ENCODE assay signal across 8 mouse cellular contexts in the genomic region with DNA sequence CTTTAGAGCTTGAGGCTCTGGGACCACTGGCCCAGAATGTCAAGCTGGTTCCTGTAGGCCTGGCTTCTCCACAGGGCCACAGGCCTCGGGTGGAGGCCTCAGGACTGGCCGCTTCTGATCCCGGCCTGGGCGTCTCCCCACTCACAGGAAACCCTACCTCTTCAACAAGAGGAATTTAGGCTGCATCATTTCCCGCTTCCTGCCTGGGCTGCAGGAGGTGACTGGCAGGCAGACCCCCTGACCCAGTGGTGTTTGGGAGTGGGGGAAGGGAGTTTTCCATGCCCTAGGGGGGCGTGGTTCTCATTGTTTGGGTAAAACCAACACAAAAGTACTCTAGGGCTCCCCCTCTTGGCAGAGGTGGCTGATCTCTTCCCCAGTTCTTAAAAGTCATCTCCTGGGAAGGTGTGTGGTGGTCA. TPM values are rescaled to one million over a fixed set of nuclear protein-coding genes. Genes with fewer than 3 reads are reported as not detected.
DNase-seq lines count a peak whose midpoint lies in the region; ATAC-seq and TF ChIP-seq lines count a peak whose summit lies in the region.

No protein-coding gene starts in this region.

- peaks cover 22% of the 10 kb centered on the region for H3K36me3 ChIP-seq in lung, embryonic 15.5 days
- H3K36me3 ChIP-seq in stomach, embryonic 14.5 days (ENCODE audit: control insufficient read depth, insufficient read depth, low read length): peaks cover 20% of the 10 kb centered on the region; the same call in 1 of the 2 replicates

- ATAC-seq in lung, embryonic 15.5 days (ENCODE audit: borderline replicate concordance, extremely low read depth, low FRiP score, low TSS enrichment): no peak
- no peak for ATAC-seq in stomach, embryonic 14.5 days (ENCODE audit: insufficient number of reproducible peaks, insufficient read depth, low FRiP score, low read depth)

- H3K9me3 ChIP-seq in lung, embryonic 15.5 days: no peaks in the 10 kb centered on the region
- H3K9me3 ChIP-seq in stomach, embryonic 14.5 days (ENCODE audit: control insufficient read depth, low read depth, low read length): no peaks in the 10 kb centered on the region

- DNase-seq in layer of hippocampus, adult 2 months (ENCODE audit: low spot score in 2 of 2): peak in 1 of 2 experiments; percentile 60
- DNase-seq in layer of hippocampus, adult 11-12 months (ENCODE audit: low spot score): no peak
- peak; percentile 85 for DNase-seq in heart, adult 8-10 months (ENCODE audit: low spot score)
- DNase-seq in kidney, adult 18-20 months: peak; percentile 69
- DNase-seq in right cerebral cortex, postnatal 36 days (ENCODE audit: low spot score in 2 of 2): no peak

- peak overlapping the region; percentile 13 for H3K4me2 ChIP-seq in lung, embryonic 15.5 days
- no peak overlapping the region for H3K4me2 ChIP-seq in stomach, embryonic 14.5 days (replicated peaks; ENCODE audit: low read depth, low read length)

- H3K9ac ChIP-seq in lung, embryonic 15.5 days: no peak overlapping the region
- H3K9ac ChIP-seq in stomach, embryonic 14.5 days (replicated peaks; ENCODE audit: low read depth, low read length): no peak overlapping the region

- peak overlapping the region; percentile 82 for H3K27ac ChIP-seq in layer of hippocampus, adult 2 months
- peak overlapping the region; percentile 99 for H3K27ac ChIP-seq in brown adipose tissue, adult 24 weeks (replicated peaks; ENCODE audit: low read depth, low read length)
- H3K27ac ChIP-seq in lung, embryonic 15.5 days: peak overlapping the region; percentile 90
- H3K27ac ChIP-seq in stomach, embryonic 14.5 days (ENCODE audit: low read length): peak overlapping the region; percentile 71; the same call in 1 of the 2 replicates

- H3K27me3 ChIP-seq in lung, embryonic 15.5 days: no peaks in the 10 kb centered on the region
- no peaks in the 10 kb centered on the region for H3K27me3 ChIP-seq in stomach, embryonic 14.5 days (ENCODE audit: control insufficient read depth, insufficient read depth, low read length)

- no peak overlapping the region; the same call in 1 of the 2 replicates for H3K4me3 ChIP-seq in layer of hippocampus, adult 2 months
- peak overlapping the region; percentile 21 for H3K4me3 ChIP-seq in brown adipose tissue, adult 24 weeks (ENCODE audit: insufficient read depth, low read depth, low read length)
- no peak overlapping the region for H3K4me3 ChIP-seq in lung, embryonic 15.5 days
- H3K4me3 ChIP-seq in stomach, embryonic 14.5 days (ENCODE audit: low read depth, low read length): no peak overlapping the region

- 18% methylated on average over 6 of the region's 6 CpGs for WGBS in lung, embryonic 15.5 days
- 24% methylated on average over 6 of the region's 6 CpGs for WGBS in stomach, embryonic 14.5 days

- peak; percentile 77 for TF ChIP-seq CTCF in layer of hippocampus, adult 2 months (conservative IDR thresholded peaks at IDR 0.05)

- peaks cover 29% of the 10 kb centered on the region for H3K4me1 ChIP-seq in brown adipose tissue, adult 24 weeks (ENCODE audit: control insufficient read depth, insufficient read depth, insufficient read length, low read length)
- peaks cover 60% of the 10 kb centered on the region for H3K4me1 ChIP-seq in lung, embryonic 15.5 days
- H3K4me1 ChIP-seq in stomach, embryonic 14.5 days (ENCODE audit: control insufficient read depth, insufficient read depth, low read length): peaks cover 32% of the 10 kb centered on the region

RNA-seq across cellular contexts. Expression of gene Git1, which starts 4.0 kb away (rescaled TPM):
- total RNA-seq in layer of hippocampus, adult 2 months (2021): 100 to 1,000 TPM; 295 to 316 TPM
- polyA plus RNA-seq in brown adipose tissue, adult 24 weeks (2012; ENCODE audit: insufficient read depth, insufficient read length, missing spikeins): 13.6 and 15.6 TPM in 2 replicates
- total RNA-seq in heart, adult 8-10 months (2022): 10 to 100 TPM; 53.5 to 63.3 (median 57.1) TPM
- 9.5 and 9.8 TPM in 2 replicates for polyA plus RNA-seq in lung, embryonic 15.5 days (2015; fragmentation: Nextera tagmentation; extraction: Ambion mirVana)
- polyA plus RNA-seq in stomach, embryonic 14.5 days (2014; fragmentation: Nextera tagmentation; extraction: Ambion mirVana): 15.1 and 18.1 TPM in 2 replicates

RNA-seq across cellular contexts. Expression of gene Ankrd13b, which starts 7.9 kb away (rescaled TPM):
- total RNA-seq in layer of hippocampus, adult 2 months (2021): 10 to 100 TPM; 80.1 to 81.7 TPM
- polyA plus RNA-seq in brown adipose tissue, adult 24 weeks (2012; ENCODE audit: insufficient read depth, insufficient read length, missing spikeins): 1.2 and 1.6 TPM in 2 replicates
- total RNA-seq in heart, adult 8-10 months (2022): 10 to 100 TPM in 2 of 4 experiments, 1 to 10 TPM in 2; 7.5 to 11.6 (median 9.9) TPM
- 6.5 and 7.1 TPM in 2 replicates for polyA plus RNA-seq in lung, embryonic 15.5 days (2015; fragmentation: Nextera tagmentation; extraction: Ambion mirVana)
- polyA plus RNA-seq in stomach, embryonic 14.5 days (2014; fragmentation: Nextera tagmentation; extraction: Ambion mirVana): 7.1 TPM in 2 replicates

RNA-seq across cellular contexts. Expression of gene Abhd15, which starts 17.6 kb away (rescaled TPM):
- 1 to 10 TPM; 1.4 to 1.7 TPM for total RNA-seq in layer of hippocampus, adult 2 months (2021)
- 13.4 and 16.1 TPM in 2 replicates for polyA plus RNA-seq in brown adipose tissue, adult 24 weeks (2012; ENCODE audit: insufficient read depth, insufficient read length, missing spikeins)
- total RNA-seq in heart, adult 8-10 months (2022): 1 to 10 TPM; 1.7 to 3.2 (median 2.2) TPM
- 3.8 and 4.0 TPM in 2 replicates for polyA plus RNA-seq in lung, embryonic 15.5 days (2015; fragmentation: Nextera tagmentation; extraction: Ambion mirVana)
- polyA plus RNA-seq in stomach, embryonic 14.5 days (2014; fragmentation: Nextera tagmentation; extraction: Ambion mirVana): 1.8 and 1.9 TPM in 2 replicates

RNA-seq across cellular contexts. Expression of gene Trp53i13, which starts 18.4 kb away (rescaled TPM):
- 1 to 10 TPM; 5.7 to 7.4 TPM for total RNA-seq in layer of hippocampus, adult 2 months (2021)
- 7.7 and 8.4 TPM in 2 replicates for polyA plus RNA-seq in brown adipose tissue, adult 24 weeks (2012; ENCODE audit: insufficient read depth, insufficient read length, missing spikeins)
- total RNA-seq in heart, adult 8-10 months (2022): 10 to 100 TPM; 10.5 to 12.4 (median 11.4) TPM
- 42.7 and 43.1 TPM in 2 replicates for polyA plus RNA-seq in lung, embryonic 15.5 days (2015; fragmentation: Nextera tagmentation; extraction: Ambion mirVana)
- 32.8 and 38.7 TPM in 2 replicates for polyA plus RNA-seq in stomach, embryonic 14.5 days (2014; fragmentation: Nextera tagmentation; extraction: Ambion mirVana)

RNA-seq across cellular contexts. Expression of gene Gm10392, which starts 21.6 kb away (rescaled TPM):
- not detected for total RNA-seq in layer of hippocampus, adult 2 months (2021)
- polyA plus RNA-seq in brown adipose tissue, adult 24 weeks (2012; ENCODE audit: insufficient read depth, insufficient read length, missing spikeins): not detected in 2 replicates
- total RNA-seq in heart, adult 8-10 months (2022): not detected
- polyA plus RNA-seq in lung, embryonic 15.5 days (2015; fragmentation: Nextera tagmentation; extraction: Ambion mirVana): 0.10 and 0.11 TPM in 2 replicates
- not detected in 2 replicates for polyA plus RNA-seq in stomach, embryonic 14.5 days (2014; fragmentation: Nextera tagmentation; extraction: Ambion mirVana)

Comparison
In these comparisons a context has a peak if more than half of its experiments do, and no peak if none do; other contexts are left out.
1. DNase-seq: peak in heart, adult 8-10 months (single experiment) and kidney, adult 18-20 months (single experiment); none in layer of hippocampus, adult 11-12 months (single experiment) and right cerebral cortex, postnatal 36 days (0 of 2).
2. Peak in every context shown above with its lines, with median percentiles within 50 percentile points of each other: H3K27ac ChIP-seq.